Mouse (Mus musculus) kidney, embryonic 14.5 days (tissue): ENCODE results near the gene 2200002D01Rik. TPM values are rescaled to one million over a fixed set of nuclear protein-coding genes. Genes with fewer than 3 reads are reported as not detected.

Experiments used
- ATAC-seq: fragments of 200-750 bp; cut with Nextera tagmentation; 2 replicates; pipeline ENCODE4 v1.8.0; 2017; ENCODE audit warnings: moderate number of reproducible peaks, mild to moderate bottlenecking, moderate TSS enrichment, moderate library complexity; ENCODE audit not compliant: low FRiP score, low TSS enrichment
- H3K27ac ChIP-seq: fragments of 300-500 bp; sonication (generic); 2 replicates; pipeline ENCODE4 v1.5.1; 2014; ENCODE audit warnings: low read depth, mild to moderate bottlenecking, low read length, moderate library complexity, mixed read lengths
- H3K27me3 ChIP-seq: fragments of 300-500 bp; sonication (generic); 2 replicates; pipeline ENCODE4 v1.6.1; 2014; ENCODE audit warnings: mild to moderate bottlenecking, low read length; ENCODE audit not compliant: control insufficient read depth, insufficient read depth
- H3K36me3 ChIP-seq: fragments of 300-500 bp; sonication (generic); 2 replicates; pipeline ENCODE4 v1.6.1; 2014; ENCODE audit warnings: low read length, mixed read lengths; ENCODE audit not compliant: control insufficient read depth, insufficient read depth
- H3K4me1 ChIP-seq: fragments of 300-500 bp; sonication (generic); 2 replicates; pipeline ENCODE4 v1.6.1; 2014; ENCODE audit warnings: low read length, mixed read lengths; ENCODE audit not compliant: control insufficient read depth, insufficient read depth
- H3K4me2 ChIP-seq: fragments of 300-500 bp; sonication (generic); replicated peaks from 2 replicates; pipeline ENCODE4 v1.6.1; 2014; ENCODE audit warnings: low read depth, mild to moderate bottlenecking, low read length
- H3K4me3 ChIP-seq: fragments of 300-500 bp; sonication (generic); 2 replicates; pipeline ENCODE4 v1.5.1; 2014; ENCODE audit warnings: mild to moderate bottlenecking, low read length
- H3K9ac ChIP-seq: fragments of 300-500 bp; sonication (generic); 2 replicates; pipeline ENCODE4 v1.6.1; 2014; ENCODE audit warnings: low read depth, mild to moderate bottlenecking, low read length, moderate library complexity
- H3K9me3 ChIP-seq: fragments of 300-500 bp; sonication (generic); 2 replicates; pipeline ENCODE4 v1.6.1; 2016; ENCODE audit warnings: low read length; ENCODE audit not compliant: control insufficient read depth
- WGBS: fragments of 180-500 bp; shearing (Covaris S2); extraction: QIAGEN DNeasy Blood & Tissue Kit; methylation state at CpG from one replicate; pipeline ENCODE4 v1.1.7; 2014; 5-methylcytosine and 5-hydroxymethylcytosine counted together
- polyA plus RNA-seq: library from polyadenylated mRNA; unstranded; fragments of >200 nt; fragmentation: Nextera tagmentation; extraction: Ambion mirVana; gene quantifications from 2 replicates; pipeline ENCODE4 v1.2.1, GENCODE M21; 2014

Gene 2200002D01Rik
- polyA plus RNA-seq, 1 experiment from 2014 or later, result 8.3 TPM

- H3K27ac ChIP-seq, result no peak overlapping the region
- no peak for ATAC-seq
- H3K36me3 ChIP-seq, result no peaks in the 10 kb centered on the region
- peaks cover 16% of the 10 kb centered on the region; the same call in 1 of the 2 replicates for H3K4me1 ChIP-seq
- H3K9ac ChIP-seq, result no peak overlapping the region
- no peaks in the 10 kb centered on the region for H3K9me3 ChIP-seq
- H3K27me3 ChIP-seq, result peaks cover 19% of the 10 kb centered on the region
- H3K4me3 ChIP-seq, result no peak overlapping the region
- WGBS, result 82% methylated on average over 5 of the region's 5 CpGs
- H3K4me2 ChIP-seq, result no peak overlapping the region
Measured at GRCm38 (mm10) chr7:29234661-29235060, 13.6 kb downstream of the 2200002D01Rik start.

DNA sequence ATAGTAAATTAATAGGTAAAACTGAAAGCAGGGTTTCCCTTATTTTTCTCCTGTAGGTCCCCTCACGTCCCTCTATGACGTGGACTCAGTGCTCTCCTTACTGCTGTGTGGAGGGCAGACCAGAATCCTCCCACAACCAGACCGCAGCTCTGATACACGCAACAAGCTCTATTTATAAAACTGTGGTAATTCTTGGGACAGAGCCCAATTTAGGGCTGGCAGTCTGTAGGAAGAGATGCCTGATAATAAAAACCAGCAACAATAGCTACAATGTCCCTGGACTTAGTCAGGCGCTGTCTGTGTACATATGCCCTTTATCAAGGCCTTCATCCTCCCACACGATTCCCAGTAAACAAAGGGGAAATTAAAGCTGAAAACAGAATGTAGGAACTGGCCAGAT, 14.5 kb downstream of the 2200002D01Rik start:
- Histone ChIP-seq H3K9me3 (no peaks in the 10 kb centered on the region), H3K4me1 (0 out of 2 replicates have a peak, but pooled peaks cover 9% of the 10 kb centered on the region), H3K4me3 (no peak overlapping the region), H3K27me3 (peaks cover 19% of the 10 kb centered on the region), H3K27ac (no peak overlapping the region), H3K36me3 (no peaks in the 10 kb centered on the region), H3K9ac (no peak overlapping the region), H3K4me2 (no peak overlapping the region)
- WGBS, result 61% methylated on average over 6 of the region's 6 CpGs
- ATAC-seq, result no peak

- Histone ChIP-seq H3K36me3 (no peaks in the 10 kb centered on the region), H3K9me3 (no peaks in the 10 kb centered on the region), H3K9ac (peak within 1 kb of the TSS; percentile 66), H3K4me1 (0 out of 2 replicates have a peak, but pooled peaks cover 9% of the 10 kb centered on the region), H3K4me2 (peak within 1 kb of the TSS; percentile 97), H3K4me3 (peak within 1 kb of the TSS; percentile 58), H3K27ac (no peak within 1 kb of the TSS), H3K27me3 (peaks cover 19% of the 10 kb centered on the region)
- ATAC-seq, result peak; percentile 30; the same call in 1 of the 2 replicates
- 1% methylated on average over 58 of the region's 62 CpGs for WGBS
Measured at GRCm38 (mm10) chr7:29232247-29233013, 15.8 kb downstream of the 2200002D01Rik start, which contains the start of gene Kcnk6. Gene Kcnk6 (minus strand): TSS chr7:29232515.

- Histone ChIP-seq H3K4me1 (0 out of 2 replicates have a peak, but pooled peaks cover 9% of the 10 kb centered on the region), H3K27me3 (peaks cover 19% of the 10 kb centered on the region), H3K4me2 (peak overlapping the region; percentile 97), H3K9me3 (no peaks in the 10 kb centered on the region), H3K4me3 (peak overlapping the region; percentile 58), H3K9ac (peak overlapping the region; percentile 66), H3K27ac (no peak overlapping the region), H3K36me3 (no peaks in the 10 kb centered on the region)
- WGBS, result 57% methylated on average over 3 of the region's 3 CpGs
- no peak for ATAC-seq
Measured at GRCm38 (mm10) chr7:29231517-29231916, 16.7 kb downstream of the 2200002D01Rik start.

- Histone ChIP-seq H3K27me3 (peaks cover 19% of the 10 kb centered on the region), H3K27ac (no peak overlapping the region), H3K4me2 (no peak overlapping the region), H3K4me1 (peaks cover 11% of the 10 kb centered on the region; the same call in 1 of the 2 replicates), H3K36me3 (no peaks in the 10 kb centered on the region), H3K9ac (no peak overlapping the region), H3K9me3 (no peaks in the 10 kb centered on the region), H3K4me3 (no peak overlapping the region)
- 44% methylated on average over 3 of the region's 3 CpGs for WGBS
- ATAC-seq, result no peak
Measured at GRCm38 (mm10) chr7:29230560-29230959, 17.7 kb downstream of the 2200002D01Rik start.

DNA sequence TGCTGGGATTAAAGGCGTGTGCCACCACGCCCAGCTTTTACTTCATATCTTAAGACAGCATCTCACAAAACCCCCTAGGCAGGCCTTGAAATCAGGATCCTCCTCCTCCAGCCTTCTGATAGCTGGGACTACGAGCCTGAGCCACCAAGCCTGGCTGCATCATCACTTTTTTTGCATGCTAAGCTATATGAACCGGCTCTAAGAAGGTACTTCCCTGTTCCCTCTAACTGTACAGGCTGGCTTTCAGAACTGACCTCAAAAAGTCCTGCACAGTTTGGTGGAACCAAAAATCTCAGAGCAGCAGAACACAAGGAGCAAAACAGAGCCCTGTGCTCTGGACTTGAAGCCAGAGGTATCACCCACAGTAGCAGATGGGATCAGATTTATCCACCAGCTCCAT, 20.1 kb downstream of the 2200002D01Rik start:
- WGBS, result 79% methylated on average over 4 of the region's 4 CpGs
- no peak overlapping the region for H3K4me2 ChIP-seq
- no peak for ATAC-seq

DNA sequence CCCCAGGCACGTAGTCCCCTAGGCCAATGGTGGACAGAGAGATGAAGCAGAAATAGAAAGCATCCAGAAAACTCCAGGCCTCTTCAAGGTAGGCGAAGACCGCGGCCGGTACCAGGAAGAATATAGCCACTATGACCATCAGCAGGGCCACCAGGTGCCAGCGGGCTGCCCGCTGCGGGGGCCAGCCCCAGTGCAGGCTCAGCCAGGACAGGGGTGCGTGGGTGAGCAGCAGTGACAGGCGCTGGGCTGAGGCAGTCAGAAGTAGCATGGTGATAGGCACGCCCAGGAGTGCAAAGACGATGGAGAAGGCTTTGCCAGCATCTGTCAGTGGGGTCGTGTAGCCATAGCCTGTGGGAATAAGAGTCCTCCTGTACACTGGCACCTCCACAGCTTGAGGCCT, 22.7 kb downstream of the 2200002D01Rik start:
- Histone ChIP-seq H3K9me3 (peaks cover 3% of the 10 kb centered on the region; the same call in 1 of the 2 replicates), H3K27ac (no peak overlapping the region), H3K9ac (no peak overlapping the region), H3K36me3 (no peaks in the 10 kb centered on the region), H3K4me3 (no peak overlapping the region), H3K4me2 (peak overlapping the region; percentile 8; the same call in 1 of the 2 replicates), H3K27me3 (no peaks in the 10 kb centered on the region), H3K4me1 (peaks cover 8% of the 10 kb centered on the region; the same call in 1 of the 2 replicates)
- 74% methylated on average over 13 of the region's 13 CpGs for WGBS
- ATAC-seq, result 0 out of 2 replicates have a peak, but pooled peaks have one; percentile 41

More for the DNA sequence above, 20.1 kb downstream of the 2200002D01Rik start:
- no peak overlapping the region for H3K9ac ChIP-seq
- no peaks in the 10 kb centered on the region for H3K36me3 ChIP-seq
- no peak overlapping the region for H3K27ac ChIP-seq
- peaks cover 18% of the 10 kb centered on the region for H3K27me3 ChIP-seq
- H3K4me1 ChIP-seq, result peaks cover 17% of the 10 kb centered on the region; the same call in 1 of the 2 replicates
- no peak overlapping the region for H3K4me3 ChIP-seq
- H3K9me3 ChIP-seq, result no peaks in the 10 kb centered on the region

- WGBS, result 7% methylated on average over 16 of the region's 16 CpGs
- Histone ChIP-seq H3K4me1 (peaks cover 8% of the 10 kb centered on the region; the same call in 1 of the 2 replicates), H3K4me2 (peak overlapping the region; percentile 8; the same call in 1 of the 2 replicates), H3K36me3 (no peaks in the 10 kb centered on the region), H3K9me3 (peaks cover 4% of the 10 kb centered on the region; the same call in 1 of the 2 replicates), H3K27me3 (no peaks in the 10 kb centered on the region), H3K9ac (peak overlapping the region; percentile 7; the same call in 1 of the 2 replicates), H3K4me3 (no peak overlapping the region), H3K27ac (no peak overlapping the region)
- ATAC-seq, result peak; percentile 58
Measured at GRCm38 (mm10) chr7:29224756-29225394, 23.4 kb downstream of the 2200002D01Rik start.
